Comparison of ENCODE assay signal across 21 mouse cellular contexts in the genomic region with DNA sequence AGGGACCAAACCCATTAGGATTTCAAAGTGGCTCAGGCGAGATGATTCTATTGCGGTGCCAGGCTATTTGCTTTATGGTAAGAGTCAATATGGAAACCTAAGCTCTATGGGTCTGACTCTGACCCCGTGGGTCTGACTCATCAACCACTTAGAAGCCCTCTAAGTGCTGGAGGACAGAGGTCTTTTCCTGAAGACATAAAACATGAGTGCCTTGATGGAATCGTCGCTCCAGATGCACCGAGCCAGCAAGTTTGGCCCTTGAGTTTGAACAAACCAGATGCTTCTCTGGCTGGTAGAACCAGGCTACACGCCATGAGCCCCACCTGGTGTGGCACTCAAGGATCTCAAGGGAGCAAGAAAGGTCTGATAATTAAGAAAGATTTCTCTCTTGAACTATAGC.
DNase-seq lines count a peak whose midpoint lies in the region; TF ChIP-seq lines count a peak whose summit lies in the region.
"Had no signal": no experiment of that assay in that cellular context is flagged by ENCODE, and none has a peak within 500 bp of the region (broad histone marks: within the 10 kb centered on the region; RNA-seq: fewer than 3 reads in every experiment).

No protein-coding gene starts in this region.

- TF ChIP-seq CTCF in C2C12 (IDR thresholded peaks at IDR 0.05; ENCODE audit: control insufficient read depth, insufficient read depth, insufficient read length) = no peak

- H3K79me2 ChIP-seq in C2C12 (ENCODE audit: control insufficient read depth, insufficient read depth) = no peaks in the 10 kb centered on the region

- no peak overlapping the region for H3K4me3 ChIP-seq in C2C12 (ENCODE audit: insufficient read depth, poor library complexity, severe bottlenecking)
- H3K4me3 ChIP-seq: embryonic facial prominence, embryonic 13.5 days; embryonic facial prominence, embryonic 15.5 days; erythroblast, embryonic 14.5 days; forebrain, embryonic 10.5 days; forebrain, embryonic 12.5 days had no signal

- no peaks in the 10 kb centered on the region for H3K36me3 ChIP-seq in C2C12 (ENCODE audit: control insufficient read depth, insufficient read depth)
- H3K36me3 ChIP-seq: embryonic facial prominence, embryonic 13.5 days; embryonic facial prominence, embryonic 15.5 days; forebrain, embryonic 10.5 days; forebrain, embryonic 12.5 days had no signal

- DNase-seq in embryo, embryonic 10.5 days (ENCODE audit: low spot score) = peak; percentile 44
- no peak for DNase-seq in embryo, embryonic 9.5 days (ENCODE audit: extremely low spot score)
- DNase-seq in mesoderm, embryonic 11.5 days (ENCODE audit: low read depth, low spot score) = peak; percentile 53
- no peak for DNase-seq in cerebellum, postnatal 25 days
- no peak for DNase-seq in spleen, adult 18-20 months
- DNase-seq in cerebellum, postnatal 10 days = no peak
- DNase-seq: adrenal gland, adult 2 months; adrenal gland, postnatal 10 days; adrenal gland, postnatal 25 days; B cell, adult 2 months; cerebellum, adult 11 months; cerebellum, adult 18-20 months; cerebellum, adult 8-10 months; cerebellum, adult 9-11 months; cerebellum, postnatal 36 days had no signal

- H3K79me3 ChIP-seq in C2C12 (ENCODE audit: low read depth) = no peaks in the 10 kb centered on the region

- H3ac ChIP-seq in C2C12 (ENCODE audit: control insufficient read depth, insufficient read length, low read depth) = no peak overlapping the region

- H3K27me3 ChIP-seq in C2C12 (ENCODE audit: control insufficient read depth, insufficient read depth, insufficient read length) = no peaks in the 10 kb centered on the region
- H3K27me3 ChIP-seq: embryonic facial prominence, embryonic 13.5 days; embryonic facial prominence, embryonic 15.5 days; forebrain, embryonic 12.5 days had no signal

TF ChIP-seq in C2C12, 6 proteins besides CTCF, POLR2A, EP300 and RAD21:
- TF ChIP-seq FOSL1 (IDR thresholded peaks at IDR 0.05; ENCODE audit: insufficient read depth, low read length, poor library complexity, severe bottlenecking) = peak; percentile 12
- peak; percentile 50 for TF ChIP-seq USF1 (IDR thresholded peaks at IDR 0.05; ENCODE audit: low read depth)
- TF ChIP-seq CEBPB (IDR thresholded peaks at IDR 0.05; ENCODE audit: low read depth) = no peak
- peak; percentile 2 for TF ChIP-seq MYOD1 (IDR thresholded peaks at IDR 0.05; ENCODE audit: control insufficient read depth, insufficient read length, low read depth)
- TF ChIP-seq MAX (IDR thresholded peaks at IDR 0.05) = no peak
- no peak for TF ChIP-seq MYOG (IDR thresholded peaks at IDR 0.05; ENCODE audit: control insufficient read depth, extremely low read depth, insufficient read length)

Comparison
In these comparisons a context has a peak if more than half of its experiments do, and no peak if none do; other contexts are left out.
1. DNase-seq: peak in embryo, embryonic 10.5 days (single experiment) and mesoderm, embryonic 11.5 days (single experiment); none in embryo, embryonic 9.5 days (single experiment), cerebellum, postnatal 25 days (0 of 2), spleen, adult 18-20 months (0 of 2) and cerebellum, postnatal 10 days (0 of 2).